Mouse (Mus musculus): ENCODE measurements at regions not wholly inside any gene's neighbourhood (a gene's known extent, or its start where the extent isn't known, plus 50 kb on each side); places are given as distances from the start of the nearest gene placed in this dataset.

GRCm38 (mm10) chr7:36076021-36076441 lies 273.2 kb upstream of the Zfp507 start:
- Histone ChIP-seq H3K27me3 (ENCODE audit: control insufficient read depth, insufficient read depth, low read length) (no peaks in the 10 kb centered on the region; the same call in 1 of the 2 replicates), H3K4me1 (ENCODE audit: control insufficient read depth, insufficient read depth, low read length) (no peaks in the 10 kb centered on the region), H3K27ac (ENCODE audit: control insufficient read depth, insufficient read depth, low read depth, low read length) (no peak overlapping the region), H3K36me3 (ENCODE audit: control insufficient read depth, insufficient read depth, low read length) (no peaks in the 10 kb centered on the region), H3K4me3 (ENCODE audit: control insufficient read depth, low read depth, low read length) (no peak overlapping the region)
- no peak for TF ChIP-seq CTCF (IDR thresholded peaks at IDR 0.05; ENCODE audit: control insufficient read depth, insufficient read depth, insufficient replicate concordance, low read depth, low read length)
- no peak for TF ChIP-seq POLR2A (IDR thresholded peaks at IDR 0.05; ENCODE audit: control insufficient read depth, low read depth, low read length)

- no peak for TF ChIP-seq POLR2A (IDR thresholded peaks at IDR 0.05; ENCODE audit: control insufficient read depth, low read depth, low read length)
- TF ChIP-seq CTCF (IDR thresholded peaks at IDR 0.05; ENCODE audit: control insufficient read depth, insufficient read depth, insufficient replicate concordance, low read depth, low read length), result peak; percentile 85
- Histone ChIP-seq H3K36me3 (ENCODE audit: control insufficient read depth, insufficient read depth, low read length) (no peaks in the 10 kb centered on the region), H3K4me3 (ENCODE audit: control insufficient read depth, low read depth, low read length) (no peak overlapping the region; the same call in 1 of the 2 replicates), H3K4me1 (ENCODE audit: control insufficient read depth, insufficient read depth, low read length) (no peaks in the 10 kb centered on the region), H3K27ac (ENCODE audit: control insufficient read depth, insufficient read depth, low read depth, low read length) (no peak overlapping the region), H3K27me3 (ENCODE audit: control insufficient read depth, insufficient read depth, low read length) (no peaks in the 10 kb centered on the region; the same call in 1 of the 2 replicates)
Observed at GRCm38 (mm10) chr7:36071774-36072173, 269.0 kb upstream of the Zfp507 start.

DNA sequence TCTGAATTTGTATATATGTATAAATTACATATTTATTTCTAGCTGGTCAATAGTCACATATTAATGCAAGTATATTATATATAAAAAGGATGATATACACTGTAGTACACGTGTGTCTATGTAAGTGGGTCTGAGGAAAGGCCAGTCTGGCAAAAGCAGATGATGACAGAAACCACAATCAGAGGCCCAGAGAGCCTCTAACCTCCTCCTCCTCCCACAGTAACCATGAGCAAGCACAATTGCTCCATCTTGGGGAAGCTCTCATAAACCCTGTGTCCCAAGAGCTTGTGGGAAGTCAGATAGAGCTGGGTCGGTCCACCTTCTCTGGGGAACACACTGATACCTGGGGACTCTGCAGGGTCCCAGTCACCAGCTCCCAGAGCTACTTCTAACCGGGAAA lies 263.9 kb upstream of the Zfp507 start:
- no peaks in the 10 kb centered on the region for H3K36me3 ChIP-seq (ENCODE audit: control insufficient read depth, insufficient read depth, low read length)
- H3K27me3 ChIP-seq (ENCODE audit: control insufficient read depth, insufficient read depth, low read length), result no peaks in the 10 kb centered on the region
- H3K4me3 ChIP-seq (ENCODE audit: control insufficient read depth, low read depth, low read length), result no peak overlapping the region
- no peaks in the 10 kb centered on the region for H3K4me1 ChIP-seq (ENCODE audit: control insufficient read depth, insufficient read depth, low read length)
- no peak overlapping the region for H3K27ac ChIP-seq (ENCODE audit: control insufficient read depth, insufficient read depth, low read depth, low read length)
- TF ChIP-seq CTCF (IDR thresholded peaks at IDR 0.05; ENCODE audit: control insufficient read depth, insufficient read depth, insufficient replicate concordance, low read depth, low read length) (no peak), POLR2A (IDR thresholded peaks at IDR 0.05; ENCODE audit: control insufficient read depth, low read depth, low read length) (no peak)

GRCm38 (mm10) chr7:36061679-36062078 lies 258.9 kb upstream of the Zfp507 start:
- TF ChIP-seq POLR2A (IDR thresholded peaks at IDR 0.05; ENCODE audit: control insufficient read depth, low read depth, low read length) (no peak), CTCF (IDR thresholded peaks at IDR 0.05; ENCODE audit: control insufficient read depth, insufficient read depth, insufficient replicate concordance, low read depth, low read length) (no peak)
- H3K36me3 ChIP-seq (ENCODE audit: control insufficient read depth, insufficient read depth, low read length), result no peaks in the 10 kb centered on the region
- H3K4me3 ChIP-seq (ENCODE audit: control insufficient read depth, low read depth, low read length), result no peak overlapping the region
- H3K27me3 ChIP-seq (ENCODE audit: control insufficient read depth, insufficient read depth, low read length), result no peaks in the 10 kb centered on the region
- no peaks in the 10 kb centered on the region for H3K4me1 ChIP-seq (ENCODE audit: control insufficient read depth, insufficient read depth, low read length)
- no peak overlapping the region for H3K27ac ChIP-seq (ENCODE audit: control insufficient read depth, insufficient read depth, low read depth, low read length)

GRCm38 (mm10) chr7:36060426-36060825 lies 257.6 kb upstream of the Zfp507 start:
- no peak for TF ChIP-seq CTCF (IDR thresholded peaks at IDR 0.05; ENCODE audit: control insufficient read depth, insufficient read depth, insufficient replicate concordance, low read depth, low read length)
- TF ChIP-seq POLR2A (IDR thresholded peaks at IDR 0.05; ENCODE audit: control insufficient read depth, low read depth, low read length), result no peak

GRCm38 (mm10) chr7:36046053-36046452 lies 243.2 kb upstream of the Zfp507 start:
- H3K27ac ChIP-seq (ENCODE audit: control insufficient read depth, insufficient read depth, low read depth, low read length), result no peak overlapping the region
- peaks cover 8% of the 10 kb centered on the region for H3K4me1 ChIP-seq (ENCODE audit: control insufficient read depth, insufficient read depth, low read length)
- no peak overlapping the region for H3K4me3 ChIP-seq (ENCODE audit: control insufficient read depth, low read depth, low read length)
- no peak for TF ChIP-seq POLR2A (IDR thresholded peaks at IDR 0.05; ENCODE audit: control insufficient read depth, low read depth, low read length)
- no peak for TF ChIP-seq CTCF (IDR thresholded peaks at IDR 0.05; ENCODE audit: control insufficient read depth, insufficient read depth, insufficient replicate concordance, low read depth, low read length)
- no peaks in the 10 kb centered on the region for H3K27me3 ChIP-seq (ENCODE audit: control insufficient read depth, insufficient read depth, low read length)
- H3K36me3 ChIP-seq (ENCODE audit: control insufficient read depth, insufficient read depth, low read length), result no peaks in the 10 kb centered on the region

More at GRCm38 (mm10) chr7:36060426-36060825, 257.6 kb upstream of the Zfp507 start:
- H3K27me3 ChIP-seq (ENCODE audit: control insufficient read depth, insufficient read depth, low read length), result no peaks in the 10 kb centered on the region
- H3K4me3 ChIP-seq (ENCODE audit: control insufficient read depth, low read depth, low read length), result no peak overlapping the region
- H3K36me3 ChIP-seq (ENCODE audit: control insufficient read depth, insufficient read depth, low read length), result no peaks in the 10 kb centered on the region
- no peak overlapping the region for H3K27ac ChIP-seq (ENCODE audit: control insufficient read depth, insufficient read depth, low read depth, low read length)
- H3K4me1 ChIP-seq (ENCODE audit: control insufficient read depth, insufficient read depth, low read length), result no peaks in the 10 kb centered on the region

DNA sequence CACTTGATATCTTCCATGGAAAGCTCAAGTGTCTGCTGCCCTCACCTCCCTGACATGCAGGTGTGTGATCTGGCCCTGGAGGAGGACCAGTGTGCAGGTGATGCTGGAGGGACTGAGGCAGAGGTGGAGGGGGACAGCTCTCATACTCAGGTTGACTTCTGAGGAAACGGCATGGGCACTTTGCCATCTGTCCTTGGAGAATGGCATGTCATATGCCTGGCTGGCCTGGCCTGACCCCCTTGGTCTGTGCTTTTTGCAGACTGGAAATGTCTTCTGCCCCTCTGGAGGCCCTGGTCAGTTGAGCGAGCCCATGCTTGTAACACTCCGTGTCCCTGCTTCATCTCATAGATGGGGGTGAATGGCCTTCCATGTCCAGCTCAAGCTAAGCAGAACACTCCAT lies 229.1 kb upstream of the Zfp507 start:
- Histone ChIP-seq H3K36me3 (ENCODE audit: control insufficient read depth, insufficient read depth, low read length) (no peaks in the 10 kb centered on the region), H3K4me3 (ENCODE audit: control insufficient read depth, low read depth, low read length) (no peak overlapping the region), H3K27me3 (ENCODE audit: control insufficient read depth, insufficient read depth, low read length) (no peaks in the 10 kb centered on the region), H3K27ac (ENCODE audit: control insufficient read depth, insufficient read depth, low read depth, low read length) (no peak overlapping the region), H3K4me1 (ENCODE audit: control insufficient read depth, insufficient read depth, low read length) (no peaks in the 10 kb centered on the region)
- TF ChIP-seq POLR2A (IDR thresholded peaks at IDR 0.05; ENCODE audit: control insufficient read depth, low read depth, low read length), result no peak
- no peak for TF ChIP-seq CTCF (IDR thresholded peaks at IDR 0.05; ENCODE audit: control insufficient read depth, insufficient read depth, insufficient replicate concordance, low read depth, low read length)

DNA sequence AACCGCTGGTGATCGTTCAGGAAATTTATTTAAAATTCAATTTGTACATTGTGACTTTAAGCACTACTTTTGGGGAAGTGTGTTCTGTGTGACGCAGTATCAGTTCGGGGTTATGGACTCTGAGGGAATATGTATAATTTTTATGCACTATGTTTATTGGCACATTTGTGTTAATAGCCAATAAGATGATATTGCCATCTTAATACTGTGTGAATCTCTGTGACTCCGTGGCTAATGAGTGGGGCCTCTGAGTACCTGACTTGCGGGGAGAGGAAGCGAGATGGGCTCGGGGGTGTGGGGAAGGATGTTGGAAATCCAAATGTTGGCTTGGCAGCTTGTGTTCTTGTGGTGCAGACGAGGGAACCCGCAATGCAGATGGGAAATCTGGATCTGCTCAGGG lies 220.2 kb upstream of the Zfp507 start:
- no peak overlapping the region for H3K27ac ChIP-seq (ENCODE audit: control insufficient read depth, insufficient read depth, low read depth, low read length)
- no peak for TF ChIP-seq CTCF (IDR thresholded peaks at IDR 0.05; ENCODE audit: control insufficient read depth, insufficient read depth, insufficient replicate concordance, low read depth, low read length)
- no peak for TF ChIP-seq POLR2A (IDR thresholded peaks at IDR 0.05; ENCODE audit: control insufficient read depth, low read depth, low read length)
- H3K4me1 ChIP-seq (ENCODE audit: control insufficient read depth, insufficient read depth, low read length), result peaks cover 2% of the 10 kb centered on the region; the same call in 1 of the 2 replicates

More for the DNA sequence above, 220.2 kb upstream of the Zfp507 start:
- Histone ChIP-seq H3K27me3 (ENCODE audit: control insufficient read depth, insufficient read depth, low read length) (no peaks in the 10 kb centered on the region), H3K4me3 (ENCODE audit: control insufficient read depth, low read depth, low read length) (peak overlapping the region; percentile 67), H3K36me3 (ENCODE audit: control insufficient read depth, insufficient read depth, low read length) (no peaks in the 10 kb centered on the region)

All from testis, adult 2 months (tissue).